Mouse (Mus musculus) lung, postnatal 14 days (tissue): ENCODE measurements at regions not wholly inside any gene's neighbourhood (a gene's known extent, or its start where the extent isn't known, plus 50 kb on each side); places are given as distances from the start of the nearest gene placed in this dataset.

Experiments
- DNase-seq: peaks from one replicate; pipeline ENCODE4 v3.0.0; 2021

GRCm38 (mm10) chr8:8829230-8829629 lies 138.9 kb upstream of the Arglu1 start:
- peak; percentile 20 for DNase-seq

GRCm38 (mm10) chr8:8827555-8827954 lies 137.2 kb upstream of the Arglu1 start:
- peak; percentile 61 for DNase-seq

DNA sequence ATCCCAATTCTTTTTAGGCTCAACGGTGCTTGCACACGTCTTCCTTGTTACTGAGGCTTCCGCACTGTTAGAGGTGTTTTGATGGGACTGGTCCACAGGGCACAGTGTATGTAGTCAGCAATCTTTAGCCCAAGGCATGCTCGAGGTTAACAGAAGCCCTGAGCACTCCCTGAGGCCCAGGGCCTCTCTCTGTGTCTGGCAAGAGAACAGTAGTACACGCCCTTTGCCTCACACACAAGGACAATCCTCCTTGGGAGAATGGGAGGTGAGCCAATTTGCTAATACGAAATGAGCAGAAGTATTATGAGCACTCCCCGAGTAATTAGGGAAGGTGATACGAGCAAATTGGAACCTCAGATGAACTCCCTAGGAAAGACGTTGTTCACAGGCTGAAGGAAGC lies 136.5 kb upstream of the Arglu1 start:
- peak; percentile 49 for DNase-seq

DNA sequence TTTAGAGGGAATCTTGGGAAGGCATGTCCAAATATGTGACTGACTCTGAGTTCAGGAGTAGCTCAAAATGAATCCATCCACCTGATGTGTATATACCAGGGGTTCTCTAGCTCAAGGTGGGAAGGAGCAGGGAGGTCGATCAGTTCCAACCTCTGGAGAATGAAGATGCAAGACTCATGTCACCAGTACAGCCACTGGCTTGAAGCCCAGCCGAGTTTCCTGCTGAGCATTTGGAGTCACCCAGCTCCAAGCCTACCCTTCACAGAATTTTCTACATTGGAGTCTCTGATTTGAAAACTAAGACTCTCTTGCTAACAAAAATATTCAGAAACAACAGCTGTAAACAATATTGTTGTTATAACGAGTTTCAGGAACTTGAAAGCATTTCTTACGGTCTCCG lies 134.6 kb upstream of the Arglu1 start:
- DNase-seq = peak; percentile 39

DNA sequence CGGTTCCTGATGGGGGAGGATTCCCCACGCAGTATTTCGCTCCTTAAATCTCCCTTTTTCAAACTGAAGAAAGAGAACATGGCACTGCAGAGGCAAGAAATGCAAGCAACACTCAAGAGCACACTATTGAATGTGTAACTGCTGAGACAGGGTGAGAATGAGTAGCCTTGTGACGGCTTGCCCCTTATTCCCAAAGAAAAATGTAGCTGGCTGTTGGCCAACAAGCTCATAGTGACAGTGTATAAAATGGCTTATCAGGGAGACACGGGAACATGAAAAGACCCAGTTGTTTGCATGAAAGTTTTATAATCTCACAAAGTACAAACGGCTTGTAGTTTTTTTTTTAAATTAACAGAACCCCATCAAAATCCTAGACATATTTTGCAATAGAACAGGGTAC lies 130.8 kb upstream of the Arglu1 start:
- DNase-seq = peak; percentile 42

GRCm38 (mm10) chr8:8820614-8821013 lies 130.3 kb upstream of the Arglu1 start:
- DNase-seq = no peak

GRCm38 (mm10) chr8:8819233-8819931 lies 129.1 kb upstream of the Arglu1 start:
- peak; percentile 48 for DNase-seq

- no peak for DNase-seq
Measured at GRCm38 (mm10) chr8:8812807-8813167, 122.5 kb upstream of the Arglu1 start.

- peak; percentile 48 for DNase-seq
Measured at GRCm38 (mm10) chr8:8812051-8812806, 121.9 kb upstream of the Arglu1 start.

DNA sequence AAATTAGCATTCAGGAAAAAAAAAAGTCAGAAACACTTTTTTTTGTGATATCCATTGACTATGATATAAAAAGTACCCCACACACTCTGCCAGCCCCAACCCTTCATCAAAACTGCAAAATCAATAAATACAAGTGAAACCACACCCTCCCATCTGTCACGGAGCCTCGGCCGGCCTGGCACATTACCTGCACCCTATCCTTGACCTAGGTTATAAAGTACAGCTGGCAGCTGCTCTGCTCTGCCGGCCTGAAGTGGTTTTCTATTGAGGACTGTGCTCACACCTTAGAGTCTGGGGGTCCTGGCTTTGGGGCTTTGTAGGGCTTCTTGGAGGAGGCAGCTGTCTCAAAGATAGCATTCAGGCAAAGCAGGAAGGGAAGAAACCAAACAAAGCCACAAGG lies 120.6 kb upstream of the Arglu1 start:
- DNase-seq = no peak

- DNase-seq = no peak
Measured at GRCm38 (mm10) chr8:8809835-8810439, 119.6 kb upstream of the Arglu1 start.

DNA sequence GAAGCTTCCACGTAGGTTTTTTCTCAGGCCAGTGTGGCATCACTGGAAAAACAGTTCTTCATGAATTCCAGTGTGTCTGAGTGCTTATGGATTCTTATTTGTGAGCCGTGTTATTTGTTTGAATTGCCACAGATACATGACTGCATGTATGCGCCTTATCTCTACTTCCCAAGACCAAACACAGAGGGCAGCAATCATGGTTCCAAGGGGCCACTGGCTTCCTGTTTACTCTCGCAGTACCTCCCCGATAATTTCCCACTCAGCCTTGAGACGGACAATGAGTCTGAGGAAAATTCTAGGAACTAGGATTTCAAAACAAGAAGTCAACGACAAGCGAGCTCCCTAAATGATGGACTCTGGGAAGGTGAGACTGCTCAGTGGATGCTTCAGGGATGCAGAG lies 119.0 kb upstream of the Arglu1 start:
- DNase-seq = peak; percentile 24

DNA sequence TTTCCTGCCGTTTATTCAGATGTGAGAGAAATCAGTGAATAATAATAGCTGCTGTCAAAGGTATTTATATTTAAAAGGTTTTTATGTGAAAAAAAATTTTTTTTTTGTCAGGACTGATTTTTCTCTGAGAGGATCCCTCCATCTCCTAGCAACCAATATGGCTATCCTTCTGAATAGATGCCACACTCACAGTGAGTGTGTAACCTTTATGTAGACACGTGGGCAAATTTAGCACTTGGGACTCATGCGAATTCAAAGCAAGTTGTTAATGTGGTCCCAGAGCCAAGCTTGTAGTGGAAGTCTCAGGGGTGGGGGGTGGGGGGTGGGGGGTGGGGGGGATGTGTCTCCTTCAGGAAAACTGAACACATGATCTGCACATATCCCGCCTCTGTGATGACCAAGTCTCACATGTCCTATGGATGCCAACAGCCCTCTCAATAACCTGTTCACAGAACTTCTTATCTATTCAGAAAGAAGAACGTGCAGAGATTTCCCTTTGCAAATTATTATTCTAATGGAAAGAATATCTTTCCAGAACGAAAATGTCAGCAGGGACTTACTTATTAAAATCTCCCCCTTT lies 112.5 kb upstream of the Arglu1 start:
- DNase-seq = no peak

GRCm38 (mm10) chr8:8802317-8802716 lies 112.0 kb upstream of the Arglu1 start:
- DNase-seq = no peak

GRCm38 (mm10) chr8:8801578-8801977 lies 111.3 kb upstream of the Arglu1 start:
- DNase-seq = peak; percentile 6

DNA sequence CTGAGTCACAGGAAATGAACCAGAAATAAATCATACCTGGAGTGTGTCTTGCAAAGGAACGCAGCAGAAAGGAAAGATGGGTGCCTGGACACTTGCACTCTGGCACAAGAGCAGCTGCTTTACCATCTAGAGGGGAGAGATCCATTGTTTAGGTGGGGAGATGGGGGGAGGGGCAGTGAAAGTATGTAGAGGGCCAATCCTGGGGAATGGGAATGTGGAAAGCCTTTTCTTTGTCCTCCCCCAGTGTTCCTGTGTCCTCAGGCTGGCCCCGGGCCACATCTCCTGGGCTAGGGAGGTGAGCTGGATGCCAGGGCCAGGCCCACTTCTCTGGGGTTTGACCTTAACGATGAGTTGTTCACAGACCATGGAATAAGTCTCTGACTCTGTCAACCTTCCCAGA lies 107.2 kb upstream of the Arglu1 start:
- peak; percentile 13 for DNase-seq

DNA sequence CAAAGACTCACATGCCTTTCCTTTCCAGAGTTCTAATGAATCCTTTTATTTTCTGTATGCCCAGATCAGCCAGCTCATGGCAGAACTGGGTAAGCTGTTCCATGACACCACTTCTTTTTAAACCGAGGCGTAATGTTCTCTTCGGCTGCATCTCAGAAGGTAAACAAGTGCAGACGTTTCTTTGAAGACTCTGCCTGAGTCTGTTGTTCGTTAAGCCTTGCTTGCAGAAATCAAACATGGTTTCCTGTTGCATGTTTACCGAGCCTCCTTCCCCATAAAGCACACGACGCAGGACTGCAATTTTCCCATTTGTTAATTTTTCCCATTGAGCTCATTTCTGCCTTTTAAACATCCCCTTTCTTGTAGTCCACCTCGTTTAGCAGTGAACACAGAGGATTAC lies 106.6 kb upstream of the Arglu1 start:
- DNase-seq = no peak

DNA sequence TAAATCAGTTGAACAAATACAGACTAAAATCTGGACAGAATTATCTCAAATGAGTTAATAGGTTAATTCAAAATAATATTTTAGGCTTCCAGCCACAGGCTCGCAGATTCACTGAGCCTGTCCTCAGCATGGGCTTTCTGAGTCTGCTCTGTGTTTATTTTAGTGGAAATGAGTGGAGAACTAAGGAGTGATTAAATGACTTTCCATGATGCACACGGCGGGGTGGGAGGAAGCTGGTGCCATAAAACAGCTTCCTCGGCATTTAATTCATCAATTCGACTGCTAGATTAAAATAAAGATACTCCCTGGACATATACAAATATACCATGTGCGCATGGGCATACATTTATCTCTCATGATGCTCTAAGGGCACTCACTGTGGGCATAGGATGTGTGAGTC lies 104.4 kb upstream of the Arglu1 start:
- no peak for DNase-seq

DNA sequence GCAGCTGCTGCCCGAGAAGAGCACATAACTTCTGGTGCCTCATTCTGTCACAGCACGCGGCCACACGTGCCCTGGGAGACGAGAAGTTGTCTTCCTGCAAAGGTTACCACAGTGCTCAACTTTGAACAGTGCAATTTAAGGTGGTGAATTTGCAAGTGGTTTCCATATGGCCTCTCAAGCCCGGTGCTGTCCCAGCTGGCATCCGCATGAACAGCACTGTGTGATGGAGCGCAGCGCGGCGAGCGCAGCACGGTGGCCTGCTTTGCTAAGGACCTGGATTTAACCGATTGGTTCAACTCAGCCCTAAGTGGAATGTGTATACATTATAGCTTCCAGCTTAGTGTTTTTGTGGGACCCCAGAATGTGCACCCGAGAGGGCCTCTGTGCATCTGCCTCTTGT lies 89.6 kb upstream of the Arglu1 start:
- DNase-seq = no peak

GRCm38 (mm10) chr8:8774496-8775015 lies 84.2 kb upstream of the Arglu1 start:
- no peak for DNase-seq

DNA sequence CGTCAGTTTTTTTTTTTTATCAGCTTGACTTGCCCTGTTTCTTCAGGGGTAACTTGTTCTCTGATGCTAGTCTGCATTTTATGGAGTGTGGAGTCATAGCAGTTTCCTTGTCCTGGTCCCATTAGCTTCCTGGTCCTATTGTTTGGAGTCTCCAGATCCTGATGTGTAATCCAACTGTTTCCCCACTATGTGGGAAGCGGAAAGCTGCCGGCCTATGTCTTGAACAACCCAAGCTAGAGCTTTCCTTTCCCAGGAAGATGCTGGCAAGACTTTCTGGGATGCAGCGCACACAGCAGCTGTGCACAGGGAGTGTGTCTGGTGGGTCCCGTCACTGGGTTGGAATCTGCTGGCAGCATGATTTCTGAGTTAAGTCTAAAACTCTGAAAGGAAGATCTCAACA lies 82.1 kb upstream of the Arglu1 start:
- peak; percentile 20 for DNase-seq

GRCm38 (mm10) chr8:8770397-8770796 lies 80.1 kb upstream of the Arglu1 start:
- peak; percentile 20 for DNase-seq

DNA sequence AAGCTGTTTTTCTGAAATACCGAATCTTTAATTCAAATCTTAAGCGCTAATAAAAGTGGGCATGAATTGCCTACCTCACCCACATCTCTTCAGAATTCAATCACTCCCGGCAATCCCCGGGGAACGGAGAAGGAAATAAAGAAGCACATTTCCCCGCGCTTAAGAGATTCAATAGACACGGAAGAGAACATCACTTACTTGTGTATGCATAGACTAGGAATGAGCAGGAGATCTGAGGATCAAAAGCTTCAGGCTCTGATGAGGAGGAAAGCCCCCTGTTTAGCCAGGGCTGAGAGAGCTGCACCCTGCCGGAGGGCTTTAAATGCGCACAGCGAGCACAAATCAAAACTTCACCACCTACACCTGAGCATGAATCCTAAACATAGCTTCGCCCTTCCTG lies 72.0 kb upstream of the Arglu1 start:
- no peak for DNase-seq

GRCm38 (mm10) chr8:8758283-8758682 lies 68.0 kb upstream of the Arglu1 start:
- DNase-seq = no peak
